Mouse (Mus musculus) skeletal muscle tissue, adult 2 months (tissue): ENCODE measurements around the gene Vti1a.

ENCODE experiments used
- DNase-seq: peaks from one replicate; pipeline ENCODE4 v3.0.0-alpha.2; 2012; ENCODE audit warnings: low read depth, low spot score

The Vti1a gene

GRCm38 (mm10) chr19:55585270-55586224 lies 269.5 kb downstream of the Vti1a start:
- peak; percentile 45 for DNase-seq

- DNase-seq, result no peak
Measured at GRCm38 (mm10) chr19:55587638-55588421, 271.7 kb downstream of the Vti1a start.

- DNase-seq, result no peak
Measured at GRCm38 (mm10) chr19:55588948-55589896, 273.1 kb downstream of the Vti1a start.

- no peak for DNase-seq
Measured at GRCm38 (mm10) chr19:55592876-55593691, 277.0 kb downstream of the Vti1a start.

GRCm38 (mm10) chr19:55593729-55594444 lies 277.8 kb downstream of the Vti1a start:
- no peak for DNase-seq

GRCm38 (mm10) chr19:55594451-55594850 lies 278.4 kb downstream of the Vti1a start:
- DNase-seq, result no peak

GRCm38 (mm10) chr19:55595945-55596649 lies 280.0 kb downstream of the Vti1a start:
- DNase-seq, result no peak

GRCm38 (mm10) chr19:55596804-55597203 lies 280.7 kb downstream of the Vti1a start:
- DNase-seq, result no peak

GRCm38 (mm10) chr19:55597296-55597695 lies 281.2 kb downstream of the Vti1a start:
- no peak for DNase-seq

GRCm38 (mm10) chr19:55597951-55598350 lies 281.9 kb downstream of the Vti1a start:
- no peak for DNase-seq

GRCm38 (mm10) chr19:55599124-55599523 lies 283.0 kb downstream of the Vti1a start:
- DNase-seq, result no peak

GRCm38 (mm10) chr19:55607725-55608124 lies 291.6 kb downstream of the Vti1a start:
- DNase-seq, result no peak

GRCm38 (mm10) chr19:55608858-55609375 lies 292.8 kb downstream of the Vti1a start:
- no peak for DNase-seq

GRCm38 (mm10) chr19:55609806-55610205 lies 293.7 kb downstream of the Vti1a start:
- DNase-seq, result no peak

- no peak for DNase-seq
Measured at GRCm38 (mm10) chr19:55615743-55616142, 299.6 kb downstream of the Vti1a start.

- DNase-seq, result no peak
Measured at GRCm38 (mm10) chr19:55616276-55616675, 300.2 kb downstream of the Vti1a start.

- DNase-seq, result no peak
Measured at GRCm38 (mm10) chr19:55616937-55617336, 300.8 kb downstream of the Vti1a start.

- DNase-seq, result no peak
Measured at GRCm38 (mm10) chr19:55618546-55618945, 302.5 kb downstream of the Vti1a start.
